Mouse (Mus musculus): Measurements from ENCODE around the gene Sebox. TPM values are rescaled to one million over a fixed set of nuclear protein-coding genes. Genes with fewer than 3 reads are reported as not detected.
A peak's percentile ranks its signal among the peaks of the same experiment; 100 is the strongest.

Gene Sebox
- polyA plus RNA-seq (2012; ENCODE audit: insufficient read depth, insufficient read length, low replicate concordance, missing spikeins): not detected in 2 replicates

DNA sequence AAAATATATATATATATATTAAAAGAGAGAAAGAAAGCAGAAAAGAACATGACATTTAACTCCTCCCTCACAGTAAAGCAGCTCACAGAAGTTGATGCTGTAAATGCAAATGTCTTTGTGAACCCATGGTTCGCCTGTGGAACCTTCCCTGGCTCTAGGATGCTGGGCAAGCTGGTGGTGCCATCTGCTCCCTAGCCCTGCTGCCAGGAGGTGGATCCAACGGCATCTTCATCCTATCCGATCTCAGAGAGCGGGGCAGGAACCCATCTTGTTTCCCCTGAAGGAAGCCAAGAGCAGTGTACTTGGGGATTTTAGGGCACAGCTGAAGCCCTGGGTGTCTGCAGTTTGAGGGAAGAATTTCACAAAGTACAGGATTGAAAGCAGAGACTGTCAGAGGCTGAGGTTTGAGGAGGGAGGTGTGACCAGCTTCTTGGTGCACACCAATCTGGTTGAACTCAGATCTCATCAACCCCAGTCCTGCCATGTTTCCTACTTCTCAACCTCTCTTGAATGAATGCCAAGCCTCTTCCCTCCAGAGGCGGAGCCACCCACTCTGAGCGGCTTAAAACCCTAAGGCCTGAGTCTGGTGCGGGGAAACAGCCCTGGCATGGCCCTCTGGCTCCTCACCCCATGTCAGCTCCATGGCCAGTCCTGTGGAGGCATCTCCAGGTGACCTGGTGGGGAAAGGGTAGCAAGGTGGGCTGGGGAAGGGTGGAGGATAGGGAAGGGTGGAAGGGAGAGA lies at the start of gene Sebox:
Gene Sebox, plus strand, starts transcription at position 539 of the 742 bp plus-strand sequence.
- H3K27ac ChIP-seq (ENCODE audit: insufficient read depth, low read depth, low read length): no peak within 1 kb of the TSS
- H3K4me1 ChIP-seq (ENCODE audit: control insufficient read depth, insufficient read depth, low read length): no peaks in the 10 kb centered on the region
- 59% methylated on average over 7 of the region's 7 CpGs for WGBS
- TF ChIP-seq CTCF (IDR thresholded peaks at IDR 0.05; ENCODE audit: insufficient read depth, low read depth, low read length) (no peak), POLR2A (IDR thresholded peaks at IDR 0.05; ENCODE audit: insufficient read depth, low read depth, low read length) (no peak)
- no peak within 1 kb of the TSS for H3K4me3 ChIP-seq (ENCODE audit: insufficient read depth, low read depth, low read length)

GRCm38 (mm10) chr11:78453675-78454074 lies 49.6 kb upstream of the Sebox start:
- Histone ChIP-seq H3K4me1 (ENCODE audit: control insufficient read depth, insufficient read depth, low read length) (peaks cover 3% of the 10 kb centered on the region; the same call in 1 of the 2 replicates), H3K27ac (ENCODE audit: insufficient read depth, low read depth, low read length) (no peak overlapping the region), H3K4me3 (ENCODE audit: insufficient read depth, low read depth, low read length) (no peak overlapping the region)
- TF ChIP-seq CTCF (IDR thresholded peaks at IDR 0.05; ENCODE audit: insufficient read depth, low read depth, low read length) (no peak), POLR2A (IDR thresholded peaks at IDR 0.05; ENCODE audit: insufficient read depth, low read depth, low read length) (no peak)
- WGBS: 17% methylated on average over 4 of the region's 4 CpGs

GRCm38 (mm10) chr11:78454276-78454675 lies 49.0 kb upstream of the Sebox start:
- Histone ChIP-seq H3K4me3 (ENCODE audit: insufficient read depth, low read depth, low read length) (no peak overlapping the region), H3K4me1 (ENCODE audit: control insufficient read depth, insufficient read depth, low read length) (peaks cover 3% of the 10 kb centered on the region; the same call in 1 of the 2 replicates), H3K27ac (ENCODE audit: insufficient read depth, low read depth, low read length) (no peak overlapping the region)
- 76% methylated on average over 7 of the region's 7 CpGs for WGBS
- TF ChIP-seq POLR2A (IDR thresholded peaks at IDR 0.05; ENCODE audit: insufficient read depth, low read depth, low read length) (no peak), CTCF (IDR thresholded peaks at IDR 0.05; ENCODE audit: insufficient read depth, low read depth, low read length) (no peak)

GRCm38 (mm10) chr11:78455308-78455707 lies 47.9 kb upstream of the Sebox start:
- Histone ChIP-seq H3K27ac (ENCODE audit: insufficient read depth, low read depth, low read length) (no peak overlapping the region), H3K4me1 (ENCODE audit: control insufficient read depth, insufficient read depth, low read length) (peaks cover under 1% of the 10 kb centered on the region; the same call in 1 of the 2 replicates), H3K4me3 (ENCODE audit: insufficient read depth, low read depth, low read length) (no peak overlapping the region)
- WGBS: 35% methylated on average over 5 of the region's 5 CpGs
- TF ChIP-seq POLR2A (IDR thresholded peaks at IDR 0.05; ENCODE audit: insufficient read depth, low read depth, low read length): no peak
- no peak for TF ChIP-seq CTCF (IDR thresholded peaks at IDR 0.05; ENCODE audit: insufficient read depth, low read depth, low read length)

- TF ChIP-seq POLR2A (IDR thresholded peaks at IDR 0.05; ENCODE audit: insufficient read depth, low read depth, low read length) (no peak), CTCF (IDR thresholded peaks at IDR 0.05; ENCODE audit: insufficient read depth, low read depth, low read length) (no peak)
- 84% methylated on average over 17 of the region's 17 CpGs for WGBS
- H3K4me3 ChIP-seq (ENCODE audit: insufficient read depth, low read depth, low read length): no peak overlapping the region
Observed at GRCm38 (mm10) chr11:78458740-78459139, 44.5 kb upstream of the Sebox start.

DNA sequence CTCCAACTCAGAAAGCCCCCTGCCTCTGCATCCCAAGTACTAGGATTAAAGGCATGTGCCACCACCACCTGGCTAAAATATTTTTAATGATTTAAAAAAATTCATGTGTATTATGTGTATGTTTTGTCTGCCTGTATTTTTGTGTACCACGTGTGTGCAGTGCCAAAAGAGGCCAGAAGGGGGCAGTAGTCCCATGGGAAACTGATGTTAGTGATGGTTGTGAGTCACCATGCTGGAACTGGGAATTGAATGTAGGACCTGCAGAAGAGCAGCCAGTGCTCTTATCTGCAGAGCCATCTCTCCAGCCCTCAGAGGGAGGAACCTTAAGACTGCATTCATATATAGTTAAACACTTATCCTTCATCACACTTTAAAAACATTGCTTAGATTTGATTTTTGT lies 41.4 kb upstream of the Sebox start:
- Histone ChIP-seq H3K27ac (ENCODE audit: insufficient read depth, low read depth, low read length) (no peak overlapping the region), H3K4me3 (ENCODE audit: insufficient read depth, low read depth, low read length) (no peak overlapping the region), H3K4me1 (ENCODE audit: control insufficient read depth, insufficient read depth, low read length) (peaks cover 10% of the 10 kb centered on the region)
- 76% methylated on average over 1 of the region's 1 CpGs for WGBS
- TF ChIP-seq POLR2A (IDR thresholded peaks at IDR 0.05; ENCODE audit: insufficient read depth, low read depth, low read length) (no peak), CTCF (IDR thresholded peaks at IDR 0.05; ENCODE audit: insufficient read depth, low read depth, low read length) (no peak)

More at GRCm38 (mm10) chr11:78458740-78459139, 44.5 kb upstream of the Sebox start:
- no peaks in the 10 kb centered on the region; the same call in 1 of the 2 replicates for H3K4me1 ChIP-seq (ENCODE audit: control insufficient read depth, insufficient read depth, low read length)
- H3K27ac ChIP-seq (ENCODE audit: insufficient read depth, low read depth, low read length): no peak overlapping the region

DNA sequence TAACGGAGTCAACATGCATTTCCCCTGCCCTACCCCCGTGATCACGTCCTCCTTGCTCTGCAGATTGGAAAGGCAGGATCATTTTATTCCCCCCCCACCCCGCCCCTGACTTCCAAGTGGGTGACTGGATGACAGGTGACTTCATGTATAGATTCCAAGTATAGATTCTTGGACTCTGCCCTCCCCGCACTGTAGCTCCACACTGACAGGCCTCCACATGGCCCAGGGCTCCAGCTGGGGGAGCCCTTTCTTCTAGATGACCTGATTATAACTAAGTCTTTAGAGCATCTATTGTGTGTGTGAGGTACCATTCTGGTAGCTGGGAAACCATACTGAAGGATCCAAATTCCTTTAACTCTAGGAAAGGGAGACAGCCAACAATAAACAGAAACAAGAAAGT lies 40.6 kb upstream of the Sebox start:
- no peak for TF ChIP-seq CTCF (IDR thresholded peaks at IDR 0.05; ENCODE audit: insufficient read depth, low read depth, low read length)
- TF ChIP-seq POLR2A (IDR thresholded peaks at IDR 0.05; ENCODE audit: insufficient read depth, low read depth, low read length): no peak
- 83% methylated on average over 5 of the region's 5 CpGs for WGBS

GRCm38 (mm10) chr11:78463286-78464036 lies 39.8 kb upstream of the Sebox start:
- Histone ChIP-seq H3K4me3 (ENCODE audit: insufficient read depth, low read depth, low read length) (no peak overlapping the region), H3K4me1 (ENCODE audit: control insufficient read depth, insufficient read depth, low read length) (peaks cover 11% of the 10 kb centered on the region), H3K27ac (ENCODE audit: insufficient read depth, low read depth, low read length) (no peak overlapping the region)
- TF ChIP-seq POLR2A (IDR thresholded peaks at IDR 0.05; ENCODE audit: insufficient read depth, low read depth, low read length) (no peak), CTCF (IDR thresholded peaks at IDR 0.05; ENCODE audit: insufficient read depth, low read depth, low read length) (no peak)
- WGBS: 72% methylated on average over 13 of the region's 13 CpGs

More for the DNA sequence above, 40.6 kb upstream of the Sebox start:
- no peak overlapping the region for H3K27ac ChIP-seq (ENCODE audit: insufficient read depth, low read depth, low read length)
- H3K4me3 ChIP-seq (ENCODE audit: insufficient read depth, low read depth, low read length): no peak overlapping the region
- peaks cover 11% of the 10 kb centered on the region for H3K4me1 ChIP-seq (ENCODE audit: control insufficient read depth, insufficient read depth, low read length)

- Histone ChIP-seq H3K27ac (ENCODE audit: insufficient read depth, low read depth, low read length) (no peak overlapping the region), H3K4me1 (ENCODE audit: control insufficient read depth, insufficient read depth, low read length) (peaks cover 11% of the 10 kb centered on the region), H3K4me3 (ENCODE audit: insufficient read depth, low read depth, low read length) (peak overlapping the region; percentile 72)
- WGBS: 29% methylated on average over 9 of the region's 9 CpGs
- TF ChIP-seq CTCF (IDR thresholded peaks at IDR 0.05; ENCODE audit: insufficient read depth, low read depth, low read length) (no peak), POLR2A (IDR thresholded peaks at IDR 0.05; ENCODE audit: insufficient read depth, low read depth, low read length) (no peak)
Observed at GRCm38 (mm10) chr11:78465116-78465515, 38.1 kb upstream of the Sebox start.

Measured in olfactory bulb, adult 2 months (tissue).